Mouse (Mus musculus) testis, postnatal 14 days (tissue): ENCODE results near the gene Polr1c.

ENCODE experiments used
- DNase-seq: peaks from one replicate; pipeline ENCODE4 v3.0.0; 2021; ENCODE audit warnings: low spot score

Polr1c gene

DNA sequence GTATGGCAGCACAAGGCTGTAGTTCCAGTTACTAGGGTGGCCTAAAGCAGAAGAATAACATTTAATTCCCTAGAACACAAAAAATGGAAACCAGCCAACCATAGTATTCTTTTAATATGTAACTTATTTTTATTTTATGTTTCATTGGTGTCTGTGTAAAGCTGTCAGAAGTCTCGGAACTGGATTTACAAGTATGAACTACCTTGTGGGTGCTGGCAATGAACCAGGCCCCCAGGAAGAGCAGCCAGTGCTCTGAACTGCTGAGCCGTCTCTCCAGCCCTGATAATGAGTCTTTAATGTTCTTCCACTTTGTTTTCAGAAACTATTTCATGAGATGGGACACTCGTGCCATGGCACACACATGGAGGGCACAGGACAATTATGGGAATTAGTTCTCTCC is 37.3 kb downstream of the Polr1c start:
- DNase-seq, result no peak

DNA sequence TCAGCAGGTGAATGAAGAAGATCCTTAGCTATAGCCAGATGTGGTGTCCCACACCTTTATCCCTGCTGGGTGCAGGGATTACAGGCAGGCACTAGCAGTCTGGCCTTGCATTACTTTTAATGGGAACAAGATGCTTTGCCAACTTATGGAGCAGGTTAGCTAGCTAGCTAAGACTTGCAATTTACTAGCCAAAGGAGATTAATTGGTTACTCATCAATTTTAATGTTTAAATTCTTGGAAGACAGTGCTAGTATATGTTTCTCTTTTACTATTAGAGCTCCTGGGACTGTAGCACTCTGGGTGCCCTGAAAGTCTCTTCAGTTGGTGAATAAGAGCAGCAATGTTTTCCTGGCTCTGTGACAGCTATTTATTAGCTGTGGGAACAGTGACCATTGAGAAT is 41.2 kb downstream of the Polr1c start:
- DNase-seq, result no peak

DNA sequence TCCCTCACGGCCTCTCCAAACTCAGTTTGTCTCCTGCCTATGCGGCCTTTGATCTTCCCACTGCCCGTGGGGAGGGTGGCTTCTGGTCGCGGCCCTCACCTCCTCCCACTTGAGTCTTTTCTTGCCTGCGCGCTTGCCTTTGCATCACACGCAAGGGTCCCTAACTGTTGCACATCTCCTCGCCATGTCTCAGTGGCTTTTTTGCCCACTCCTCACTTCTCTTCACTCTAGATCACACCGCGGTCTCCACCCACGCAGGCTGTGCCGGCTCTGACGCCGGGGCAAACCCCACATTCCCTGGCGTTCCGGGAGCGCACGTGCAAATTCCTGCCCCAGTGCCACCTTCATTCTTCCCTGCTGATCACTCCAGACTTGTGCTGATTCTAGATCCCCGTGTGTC is 44.8 kb downstream of the Polr1c start:
- no peak for DNase-seq

DNA sequence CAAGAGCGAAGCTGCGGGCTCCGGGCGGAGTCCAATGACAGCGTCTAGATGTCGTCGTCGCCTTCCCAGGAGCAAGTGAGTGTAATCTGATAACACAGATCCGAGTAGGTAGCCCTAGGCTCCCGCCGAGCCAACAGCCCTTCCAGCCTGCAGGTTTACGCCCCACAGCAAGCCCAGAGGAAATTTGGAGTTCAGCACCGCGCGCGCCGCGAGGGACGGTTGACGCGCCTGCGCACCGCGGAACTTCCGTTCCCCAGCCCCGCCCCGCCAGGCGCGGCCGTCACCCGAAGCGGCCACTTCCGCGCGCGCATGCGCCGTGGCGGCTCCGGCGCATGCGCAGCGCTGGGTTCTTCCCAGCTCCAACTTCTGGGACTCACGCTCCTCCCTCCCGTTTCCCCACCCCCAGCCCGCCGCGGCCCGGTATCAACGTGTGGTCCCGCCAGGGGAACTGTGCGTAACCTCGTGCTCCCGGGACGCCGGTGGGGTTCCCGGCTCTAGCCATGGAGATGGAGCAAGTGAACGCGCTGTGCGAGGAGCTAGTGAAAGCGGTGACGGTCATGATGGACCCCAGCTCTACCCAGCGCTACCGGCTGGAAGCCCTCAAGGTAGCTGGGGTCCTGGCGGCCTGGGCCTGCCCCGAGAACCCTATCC is 45.3 kb downstream of the Polr1c start, which contains the start of the genes Polh and Xpo5:
TSS of gene Polh (minus strand) at position 225 of the 651 bp plus-strand sequence.
TSS of gene Xpo5 (plus strand) at position 362 of the 651 bp plus-strand sequence.
- peak; percentile 92 for DNase-seq

- DNase-seq, result no peak
Observed at GRCm38 (mm10) chr17:46201151-46201550, 46.7 kb downstream of the Polr1c start.
